8 mouse cellular contexts compared by ENCODE assay signal in the genomic region with DNA sequence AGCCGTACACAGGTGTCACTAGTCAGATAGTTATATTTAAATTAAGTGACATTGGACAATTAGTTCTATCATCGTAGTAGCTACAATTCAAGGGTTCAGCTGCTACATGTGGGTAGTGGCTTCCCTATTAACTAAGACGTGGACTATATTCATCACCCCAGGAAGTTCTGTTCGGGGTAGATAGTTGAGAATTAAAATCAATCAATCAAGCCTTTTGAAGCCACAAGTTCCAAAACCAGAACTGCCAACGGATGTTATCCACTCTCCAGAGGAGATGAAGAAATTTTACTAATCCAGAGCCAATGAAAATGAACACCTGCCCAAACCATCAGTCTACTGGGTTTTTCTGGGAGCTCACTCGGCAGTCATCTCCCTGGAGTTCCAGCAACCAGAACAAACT.
DNase-seq lines count a peak whose midpoint lies in the region; ATAC-seq and TF ChIP-seq lines count a peak whose summit lies in the region.

No protein-coding gene starts in this region.

- peak overlapping the region; percentile 92 for H3K4me2 ChIP-seq in kidney, postnatal 0 days (ENCODE audit: low read length)
- H3K4me2 ChIP-seq in intestine, embryonic 14.5 days (ENCODE audit: low read length) = peak overlapping the region; percentile 55
- peak overlapping the region; percentile 66 for H3K4me2 ChIP-seq in myocyte (ENCODE audit: low read depth)

- H3ac ChIP-seq in myocyte (ENCODE audit: control insufficient read depth, insufficient read length) = peak overlapping the region; percentile 55

- no peak for ATAC-seq in kidney, postnatal 0 days (replicated peaks; ENCODE audit: low FRiP score, low read depth)
- peak; percentile 62 for ATAC-seq in common myeloid progenitor, adult 5-6 weeks (replicated peaks; ENCODE audit: low read depth, poor library complexity, severe bottlenecking)
- no peak for ATAC-seq in intestine, embryonic 14.5 days (replicated peaks; ENCODE audit: low FRiP score, low TSS enrichment, low read depth)

- no peak overlapping the region for H3K27ac ChIP-seq in kidney, postnatal 0 days
- H3K27ac ChIP-seq in intestine, embryonic 14.5 days (ENCODE audit: low read depth) = no peak overlapping the region

- H3K36me3 ChIP-seq in kidney, postnatal 0 days (ENCODE audit: insufficient read depth, low read length) = no peaks in the 10 kb centered on the region
- no peaks in the 10 kb centered on the region for H3K36me3 ChIP-seq in intestine, embryonic 14.5 days (ENCODE audit: control insufficient read depth, insufficient read depth, low read length)
- no peaks in the 10 kb centered on the region for H3K36me3 ChIP-seq in myocyte (ENCODE audit: control insufficient read depth, insufficient read depth)

- H3K27me3 ChIP-seq in kidney, postnatal 0 days (ENCODE audit: insufficient read depth, low read length) = no peaks in the 10 kb centered on the region
- H3K27me3 ChIP-seq in intestine, embryonic 14.5 days (replicated peaks; ENCODE audit: control insufficient read depth, insufficient read depth, low read length) = peaks cover 10% of the 10 kb centered on the region; the same call in 1 of the 2 replicates
- no peaks in the 10 kb centered on the region for H3K27me3 ChIP-seq in myocyte (ENCODE audit: control insufficient read depth, insufficient read depth, insufficient read length)

- WGBS in kidney, postnatal 0 days = 41% methylated on average over 6 of the region's 6 CpGs
- 43% methylated on average over 6 of the region's 6 CpGs for WGBS in intestine, embryonic 14.5 days

- peak overlapping the region; percentile 86 for H3K4me3 ChIP-seq in kidney, postnatal 0 days (replicated peaks; ENCODE audit: low read depth, low read length)
- peak overlapping the region; percentile 87 for H3K4me3 ChIP-seq in intestine, embryonic 14.5 days (ENCODE audit: low read depth, low read length)
- peak overlapping the region; percentile 85 for H3K4me3 ChIP-seq in myocyte

- H3K4me1 ChIP-seq in kidney, postnatal 0 days (replicated peaks; ENCODE audit: insufficient read depth, low read length) = peaks cover 6% of the 10 kb centered on the region
- no peaks in the 10 kb centered on the region; the same call in 1 of the 2 replicates for H3K4me1 ChIP-seq in intestine, embryonic 14.5 days (replicated peaks; ENCODE audit: control insufficient read depth, insufficient read depth, low read length)

- TF ChIP-seq CTCF in kidney, postnatal 0 days (IDR thresholded peaks at IDR 0.05; ENCODE audit: low read depth) = no peak

- TF ChIP-seq POLR2A in myocyte (IDR thresholded peaks at IDR 0.05; ENCODE audit: insufficient read length, low read depth) = no peak

- DNase-seq in kidney, postnatal 0 days (ENCODE audit: low spot score) = no peak
- DNase-seq in kidney, adult 11 months = no peak
- no peak for DNase-seq in intestine, embryonic 14.5 days (ENCODE audit: low spot score)
- no peak for DNase-seq in urinary bladder, postnatal 14 days (ENCODE audit: low spot score)
- DNase-seq in left cerebral cortex, postnatal 14 days (ENCODE audit: low spot score in 2 of 2) = no peak
- DNase-seq in frontal cortex, adult 2 months (ENCODE audit: extremely low spot score in 1 of 2, low spot score in 1 of 2) = no peak

- no peaks in the 10 kb centered on the region for H3K79me2 ChIP-seq in myocyte (ENCODE audit: control insufficient read depth, insufficient read depth)

- intact Hi-C loops in left cerebral cortex, postnatal 14 days (cut with DNase I) = no loop called here

- 0 out of 2 replicates have a peak overlapping the region, but pooled peaks have one; percentile 72 for H3K9ac ChIP-seq in kidney, postnatal 0 days (ENCODE audit: low read depth, low read length)
- no peak overlapping the region for H3K9ac ChIP-seq in intestine, embryonic 14.5 days (ENCODE audit: low read length)

- H3K9me3 ChIP-seq in kidney, postnatal 0 days (replicated peaks; ENCODE audit: low read length) = no peaks in the 10 kb centered on the region
- no peaks in the 10 kb centered on the region for H3K9me3 ChIP-seq in intestine, embryonic 14.5 days (ENCODE audit: control insufficient read depth, low read length)

TF ChIP-seq in myocyte, 11 proteins besides CTCF, POLR2A, EP300 and RAD21:
- no peak for TF ChIP-seq MYOD1 (IDR thresholded peaks at IDR 0.05; ENCODE audit: control insufficient read depth in 1 of 3, insufficient read length in 2 of 3, low read depth in 2 of 3)
- no peak for TF ChIP-seq CEBPB (IDR thresholded peaks at IDR 0.05; ENCODE audit: insufficient read depth, poor library complexity, severe bottlenecking)
